Mouse (Mus musculus): Measurements from ENCODE around the gene Stum. TPM values are rescaled to one million over a fixed set of nuclear protein-coding genes. Genes with fewer than 3 reads are reported as not detected.

The Stum gene
- not detected for polyA plus RNA-seq (2017; shearing (Covaris generic))

DNA sequence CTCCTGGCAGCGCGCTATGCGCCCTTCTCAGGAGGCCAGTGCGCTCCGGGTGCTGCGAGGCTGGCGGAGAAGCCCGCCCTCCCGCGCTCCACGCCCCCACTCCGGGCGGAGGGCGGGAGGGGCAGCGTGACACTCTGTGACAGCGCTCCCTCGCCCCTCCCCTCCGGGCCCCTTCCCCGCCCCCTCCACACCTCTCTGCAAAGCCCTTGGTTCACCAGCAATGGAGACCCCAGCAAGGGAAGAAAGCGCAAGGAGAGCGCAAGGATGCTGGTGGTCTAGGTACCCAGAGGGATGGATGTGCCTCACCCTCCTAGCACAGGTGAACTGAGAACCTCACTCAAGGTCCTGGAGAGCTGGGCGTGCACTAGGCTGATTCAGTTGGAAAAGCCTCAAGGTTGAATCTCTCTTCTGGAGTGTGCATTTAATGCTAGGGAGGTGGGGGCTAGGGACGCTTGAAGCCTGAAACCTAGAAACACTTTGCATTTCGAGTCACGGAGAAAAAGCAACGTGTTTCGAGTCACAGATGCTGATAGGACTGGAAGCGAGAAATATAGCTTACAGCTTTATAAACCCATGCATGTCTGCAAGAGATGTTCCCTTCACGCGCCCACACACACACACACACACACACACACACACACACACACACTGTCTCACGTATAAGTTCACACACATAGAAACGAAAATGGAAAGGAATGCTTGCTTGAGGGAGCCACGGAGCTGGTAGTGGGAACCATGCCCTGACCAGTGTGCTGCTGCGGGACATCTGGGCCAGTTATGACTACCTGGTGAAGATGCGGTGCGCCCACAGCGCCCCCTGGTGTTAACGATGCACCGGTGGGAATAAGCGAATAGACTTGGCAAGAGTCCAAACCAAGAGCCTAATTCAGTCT lies at the start of gene Stum:
Stum (minus strand) TSS at position 106 of the 893 bp plus-strand sequence.

Other genes starting within 250 kb of the Stum start
- gene Psen2, start 220.1 kb downstream of the Stum start, polyA plus RNA-seq (2017; shearing (Covaris generic)) = 71.1 TPM
- 128 TPM for gene Itpkb, start 153.0 kb downstream of the Stum start, polyA plus RNA-seq (2017; shearing (Covaris generic))
- gene Parp1, start 85.4 kb upstream of the Stum start, polyA plus RNA-seq (2017; shearing (Covaris generic)) = 44.7 TPM
- gene Lin9, start 157.6 kb upstream of the Stum start, polyA plus RNA-seq (2017; shearing (Covaris generic)) = 22.2 TPM
- not detected for gene Mixl1, start 213.5 kb upstream of the Stum start, polyA plus RNA-seq (2017; shearing (Covaris generic))
- gene Acbd3, start 242.5 kb upstream of the Stum start, polyA plus RNA-seq (2017; shearing (Covaris generic)) = 54.7 TPM

Data from effector memory CD4-positive, alpha-beta T cell, adult 7 months (primary cell).